Mouse (Mus musculus) embryonic facial prominence, embryonic 14.5 days (tissue): Measurements from ENCODE around the gene Nqo2. TPM values are rescaled to one million over a fixed set of nuclear protein-coding genes. Genes with fewer than 3 reads are reported as not detected.

Experiments
- ATAC-seq: fragments of 200-750 bp; cut with Nextera tagmentation; 2 replicates; pipeline ENCODE4 v1.8.0; 2017; ENCODE audit warnings: low read depth, moderate number of reproducible peaks, moderate TSS enrichment
- DNase-seq: peaks from one replicate; pipeline ENCODE4 v3.0.0-alpha.2; 2015; ENCODE audit warnings: low spot score
- H3K27ac ChIP-seq: fragments of 300-500 bp; sonication (generic); replicated peaks from 2 replicates; pipeline ENCODE4 v1.5.1; 2014; ENCODE audit warnings: low read depth, mild to moderate bottlenecking, low read length, moderate library complexity
- H3K27me3 ChIP-seq: fragments of 300-500 bp; sonication (generic); replicated peaks from 2 replicates; pipeline ENCODE4 v1.6.1; 2014; ENCODE audit warnings: low read length; ENCODE audit not compliant: control insufficient read depth, insufficient read depth
- H3K36me3 ChIP-seq: fragments of 300-500 bp; sonication (generic); 2 replicates; pipeline ENCODE4 v1.6.1; 2014; ENCODE audit warnings: low read length, mixed read lengths; ENCODE audit not compliant: control insufficient read depth, insufficient read depth
- H3K4me1 ChIP-seq: fragments of 300-500 bp; sonication (generic); 2 replicates; pipeline ENCODE4 v1.6.1; 2014; ENCODE audit warnings: antibody characterized with exemption, low read length; ENCODE audit not compliant: control insufficient read depth, insufficient read depth
- H3K4me2 ChIP-seq: fragments of 300-500 bp; sonication (generic); 2 replicates; pipeline ENCODE4 v1.6.1; 2014; ENCODE audit warnings: low read depth, mild to moderate bottlenecking, low read length, moderate library complexity, mixed read lengths
- H3K4me3 ChIP-seq: fragments of 300-500 bp; sonication (generic); 2 replicates; pipeline ENCODE4 v1.5.1; 2014; ENCODE audit warnings: low read depth, mild to moderate bottlenecking, low read length
- H3K9ac ChIP-seq: fragments of 300-500 bp; sonication (generic); 2 replicates; pipeline ENCODE4 v1.6.1; 2014; ENCODE audit warnings: low read depth, mild to moderate bottlenecking, low read length, moderate library complexity, mixed read lengths
- H3K9me3 ChIP-seq: fragments of 300-500 bp; sonication (generic); 2 replicates; pipeline ENCODE4 v1.6.1; 2016; ENCODE audit warnings: low read length; ENCODE audit not compliant: control insufficient read depth
- WGBS: fragments of 180-500 bp; shearing (Covaris S2); extraction: QIAGEN DNeasy Blood & Tissue Kit; methylation state at CpG from one replicate; pipeline ENCODE4 v1.1.7; 2014; 5-methylcytosine and 5-hydroxymethylcytosine counted together
- polyA plus RNA-seq: library from polyadenylated mRNA; unstranded; fragments of >200 nt; fragmentation: Nextera tagmentation; extraction: Ambion mirVana; gene quantifications from 2 replicates; pipeline ENCODE4 v1.2.1, GENCODE M21; 2014

Nqo2 gene
- polyA plus RNA-seq, 1 experiment from 2014 or later, result 22.0 TPM

DNA sequence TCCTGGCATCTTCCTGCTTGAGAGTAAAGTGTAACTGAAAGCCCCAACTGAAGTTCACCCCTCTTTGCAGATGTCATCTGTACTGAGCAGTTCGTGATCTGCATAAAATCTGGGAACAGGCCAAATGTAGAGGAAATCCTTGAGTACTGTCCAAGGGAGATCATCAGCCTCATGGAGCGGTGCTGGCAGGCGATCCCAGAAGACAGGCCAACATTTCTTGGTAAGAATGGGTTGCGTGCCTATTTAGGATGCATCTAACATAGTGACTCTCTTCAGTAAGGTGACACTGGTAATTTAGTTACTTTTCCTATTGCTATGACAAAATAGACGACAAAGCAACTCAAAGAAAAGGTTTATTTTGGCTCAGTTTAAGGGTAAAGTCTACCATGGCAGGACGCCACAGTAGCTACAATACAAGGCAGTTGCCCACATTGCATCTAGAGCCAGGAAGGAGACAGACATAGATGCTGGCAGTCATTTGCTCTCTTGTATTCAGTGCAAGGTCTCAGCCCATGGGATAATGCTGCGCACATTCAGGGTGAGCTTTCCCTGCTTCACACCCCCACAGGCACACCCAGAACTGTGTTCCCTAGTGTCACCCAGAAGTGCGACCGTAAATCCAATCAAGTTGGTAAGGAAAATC, 52.6 kb downstream of the Nqo2 start:
- Histone ChIP-seq H3K9me3 (no peaks in the 10 kb centered on the region), H3K36me3 (peaks cover 82% of the 10 kb centered on the region), H3K4me1 (no peaks in the 10 kb centered on the region), H3K27ac (no peak overlapping the region), H3K27me3 (no peaks in the 10 kb centered on the region), H3K4me3 (no peak overlapping the region), H3K9ac (no peak overlapping the region), H3K4me2 (no peak overlapping the region)
- 93% methylated on average over 9 of the region's 9 CpGs for WGBS
- no peak for DNase-seq
- ATAC-seq, result no peak

DNA sequence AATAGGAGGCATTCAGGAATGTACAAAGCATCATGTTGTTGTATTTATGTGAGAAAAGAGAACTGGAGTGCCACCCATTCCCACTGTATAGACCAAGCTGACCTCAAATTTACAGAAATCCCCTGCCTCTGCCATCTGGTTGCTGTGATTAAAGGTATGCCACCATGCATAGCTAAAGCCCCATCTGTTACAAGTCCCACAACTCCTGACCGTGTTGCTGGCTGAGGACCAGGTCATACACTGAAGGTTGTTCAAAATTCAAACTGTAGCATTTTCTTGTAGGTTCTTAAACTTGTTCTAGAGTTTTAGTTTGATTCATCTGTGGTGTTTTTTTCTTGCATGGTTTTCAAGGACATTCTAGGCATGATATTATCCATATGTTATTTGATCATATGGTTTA, 54.0 kb downstream of the Nqo2 start:
- Histone ChIP-seq H3K27me3 (no peaks in the 10 kb centered on the region), H3K4me3 (no peak overlapping the region), H3K4me2 (no peak overlapping the region), H3K9ac (no peak overlapping the region), H3K4me1 (no peaks in the 10 kb centered on the region), H3K9me3 (no peaks in the 10 kb centered on the region), H3K27ac (no peak overlapping the region), H3K36me3 (peaks cover 90% of the 10 kb centered on the region)
- 77% methylated on average over 1 of the region's 1 CpGs for whole genome bisulfite sequencing
- DNase-seq (no peak), ATAC-seq (no peak)

DNA sequence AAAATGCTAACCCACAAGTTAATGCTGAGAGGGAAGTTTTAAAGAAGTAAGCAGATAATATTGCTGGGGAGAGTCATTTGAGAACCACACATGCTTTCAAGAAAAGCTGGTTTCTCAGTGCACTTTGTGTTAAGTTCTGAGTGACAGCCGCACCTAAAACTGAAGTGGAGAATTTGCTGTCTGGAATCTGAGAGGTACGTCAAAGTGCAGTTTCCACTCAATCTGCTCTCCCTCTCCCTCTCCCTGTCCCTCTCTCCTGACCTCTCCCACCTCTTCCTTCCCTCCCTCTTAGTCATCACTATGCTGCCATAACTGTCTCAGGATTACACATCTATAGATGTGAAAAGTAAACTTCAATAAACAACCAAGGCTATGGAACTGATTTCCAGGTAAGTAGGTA, 57.5 kb downstream of the Nqo2 start:
- DNase-seq, result no peak
- Histone ChIP-seq H3K4me2 (no peak overlapping the region), H3K4me3 (no peak overlapping the region), H3K27me3 (no peaks in the 10 kb centered on the region), H3K27ac (no peak overlapping the region), H3K9ac (no peak overlapping the region), H3K4me1 (no peaks in the 10 kb centered on the region), H3K9me3 (no peaks in the 10 kb centered on the region), H3K36me3 (peaks cover 73% of the 10 kb centered on the region)
- no peak for ATAC-seq
- 69% methylated on average over 2 of the region's 2 CpGs for WGBS

DNA sequence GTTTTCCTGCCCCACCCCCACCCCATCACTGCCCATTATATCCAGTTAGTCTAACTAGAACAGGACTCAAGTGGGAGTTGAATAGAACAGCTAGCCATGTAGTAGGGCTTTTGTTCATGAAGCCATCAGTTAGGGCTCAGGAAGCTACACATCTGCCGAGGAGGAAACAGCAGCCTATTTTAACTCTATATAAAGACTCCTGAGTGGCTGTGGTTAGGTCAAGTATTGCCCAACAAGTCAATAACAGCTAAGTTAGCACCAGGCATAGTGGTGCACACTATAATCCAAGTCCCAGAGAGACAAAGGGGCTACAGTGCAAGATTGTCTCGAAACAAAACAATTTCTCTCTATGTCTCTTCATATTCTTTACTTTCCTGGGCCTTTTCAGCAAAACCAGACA, 67.6 kb downstream of the Nqo2 start:
- WGBS, result 81% methylated on average over 2 of the region's 2 CpGs
- Histone ChIP-seq H3K4me3 (no peak overlapping the region), H3K4me2 (no peak overlapping the region), H3K27me3 (no peaks in the 10 kb centered on the region), H3K4me1 (no peaks in the 10 kb centered on the region), H3K9ac (no peak overlapping the region), H3K36me3 (peaks cover 54% of the 10 kb centered on the region), H3K9me3 (no peaks in the 10 kb centered on the region), H3K27ac (no peak overlapping the region)
- no peak for ATAC-seq
- no peak for DNase-seq

DNA sequence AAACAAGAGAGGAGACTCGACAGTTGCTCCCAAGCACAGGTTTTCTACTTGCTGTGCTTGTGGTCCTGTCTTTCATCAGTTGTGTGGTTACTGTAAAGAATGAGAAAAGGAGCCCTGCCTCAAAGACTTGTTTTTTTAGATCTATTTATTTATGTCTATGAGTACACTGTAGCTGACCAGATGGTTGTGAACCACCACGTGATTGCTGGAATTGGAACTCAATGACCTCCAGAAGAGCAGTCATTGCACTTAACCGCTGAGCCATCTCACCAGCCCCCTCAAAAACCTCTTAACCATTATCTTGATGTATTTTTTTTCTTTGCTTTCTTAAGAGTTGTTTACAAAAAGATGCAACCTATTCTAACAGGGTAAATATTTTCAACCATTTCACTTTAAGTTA, 70.9 kb downstream of the Nqo2 start:
- WGBS, result 81% methylated on average over 3 of the region's 3 CpGs
- no peak for ATAC-seq
- Histone ChIP-seq H3K9me3 (no peaks in the 10 kb centered on the region), H3K4me3 (no peak overlapping the region), H3K9ac (no peak overlapping the region), H3K36me3 (peaks cover 28% of the 10 kb centered on the region), H3K4me1 (peaks cover 11% of the 10 kb centered on the region; the same call in 1 of the 2 replicates), H3K4me2 (no peak overlapping the region), H3K27me3 (no peaks in the 10 kb centered on the region), H3K27ac (no peak overlapping the region)
- no peak for DNase-seq

DNA sequence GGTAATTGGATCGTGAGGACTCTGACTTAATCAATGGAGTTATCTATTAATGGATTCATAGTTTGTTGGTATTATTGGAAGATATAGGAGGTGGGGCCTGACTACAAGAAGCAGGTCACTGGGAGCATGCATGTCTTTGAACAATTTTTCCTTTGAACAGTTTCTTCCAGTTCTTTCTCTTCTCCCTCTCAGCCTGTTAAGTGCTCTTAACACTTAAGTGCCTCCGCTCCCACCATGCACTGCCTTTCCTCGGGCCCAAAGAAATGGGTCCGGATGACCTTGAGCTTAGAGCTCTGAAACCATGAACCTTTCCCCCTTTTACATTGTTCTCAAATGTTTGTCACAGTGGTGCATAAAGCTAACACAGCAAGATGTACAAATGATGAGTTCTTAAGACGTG, 72.2 kb downstream of the Nqo2 start:
- no peak overlapping the region for H3K9ac ChIP-seq
- ATAC-seq (no peak), DNase-seq (no peak)
- H3K4me2 ChIP-seq, result no peak overlapping the region
- peaks cover 25% of the 10 kb centered on the region for H3K36me3 ChIP-seq
- peak overlapping the region; percentile 82 for H3K27ac ChIP-seq
- peaks cover 11% of the 10 kb centered on the region; the same call in 1 of the 2 replicates for H3K4me1 ChIP-seq
- WGBS, result 82% methylated on average over 5 of the region's 5 CpGs
- H3K4me3 ChIP-seq, result no peak overlapping the region
- no peaks in the 10 kb centered on the region for H3K9me3 ChIP-seq
- H3K27me3 ChIP-seq, result no peaks in the 10 kb centered on the region

DNA sequence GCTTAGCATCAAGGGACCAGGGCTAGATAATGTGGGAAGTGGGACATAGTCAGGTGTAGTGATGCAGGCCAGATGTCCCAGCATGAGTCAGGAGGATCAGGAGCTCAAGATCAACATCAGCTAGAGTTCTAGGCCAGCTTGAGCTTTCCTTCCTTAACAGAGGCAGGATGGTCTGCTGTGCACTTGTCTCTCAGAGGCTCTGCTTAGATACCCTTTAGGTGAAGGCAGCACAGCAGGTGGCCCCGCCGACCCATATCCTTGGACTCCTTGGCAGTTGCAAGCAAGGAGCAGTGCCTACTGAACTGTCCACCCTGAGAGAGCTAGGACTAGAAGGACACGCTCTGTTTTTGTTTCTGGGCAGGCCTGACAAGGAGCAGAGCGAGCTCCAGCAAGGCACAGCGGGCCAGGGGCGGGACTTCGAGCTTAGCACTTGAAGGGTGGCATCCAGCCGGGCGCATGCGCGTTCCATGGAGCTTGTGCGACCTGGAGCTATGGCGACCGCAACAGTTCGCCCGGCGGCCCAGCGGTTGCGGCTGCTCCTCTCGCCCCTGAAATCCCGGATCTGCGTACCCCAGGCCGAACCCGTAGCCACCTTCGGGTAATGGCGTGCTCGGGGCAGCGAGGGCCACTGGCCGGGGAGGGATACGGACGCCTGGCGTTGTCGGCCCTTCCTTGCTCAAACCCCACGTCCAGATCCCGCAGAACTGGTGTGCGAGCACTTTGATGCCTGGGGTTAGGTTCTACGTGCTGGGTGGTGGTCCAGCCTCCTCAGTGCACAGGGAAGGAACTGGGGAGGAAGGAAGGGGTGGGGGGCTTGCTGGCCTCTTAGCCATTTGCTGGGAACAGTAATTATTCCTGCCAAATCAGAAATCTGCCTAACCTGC, 72.9 kb downstream of the Nqo2 start, which contains the start of gene Bphl:
TSS of gene Bphl (plus strand) at position 426 of the 884 bp plus-strand sequence.
- Histone ChIP-seq H3K4me2 (peak within 1 kb of the TSS; percentile 80), H3K27me3 (no peaks in the 10 kb centered on the region), H3K9me3 (no peaks in the 10 kb centered on the region), H3K36me3 (peaks cover 21% of the 10 kb centered on the region), H3K27ac (peak within 1 kb of the TSS; percentile 82), H3K4me3 (peak within 1 kb of the TSS; percentile 77), H3K4me1 (peaks cover 11% of the 10 kb centered on the region; the same call in 1 of the 2 replicates), H3K9ac (peak within 1 kb of the TSS; percentile 94)
- DNase-seq (peak; percentile 98), ATAC-seq (peak; percentile 94)
- under 1% methylated on average over 37 of the region's 37 CpGs for whole genome bisulfite sequencing

DNA sequence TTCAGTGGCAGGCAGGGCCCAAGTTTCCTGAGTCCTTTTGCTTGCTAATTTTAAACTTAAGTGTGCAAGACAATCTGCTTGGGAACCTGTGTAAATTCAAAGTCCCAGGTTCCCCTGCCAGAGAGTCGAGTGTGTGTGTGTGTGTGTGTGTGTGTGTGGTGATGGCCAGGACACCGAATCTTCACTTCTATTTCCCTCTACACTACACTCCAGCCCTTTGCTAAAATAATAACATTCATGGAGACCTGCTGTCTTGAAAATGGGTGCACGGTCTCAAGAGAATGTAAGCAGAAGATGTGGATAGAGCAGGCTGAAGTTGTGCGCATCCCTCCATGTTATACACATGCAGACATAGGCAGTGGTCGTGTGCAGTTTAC, 73.6 kb downstream of the Nqo2 start:
- Histone ChIP-seq H3K27me3 (no peaks in the 10 kb centered on the region), H3K36me3 (peaks cover 15% of the 10 kb centered on the region), H3K9me3 (no peaks in the 10 kb centered on the region), H3K9ac (peak overlapping the region; percentile 94), H3K4me1 (peaks cover 11% of the 10 kb centered on the region; the same call in 1 of the 2 replicates), H3K4me3 (peak overlapping the region; percentile 77), H3K27ac (peak overlapping the region; percentile 82), H3K4me2 (peak overlapping the region; percentile 80)
- no peak for ATAC-seq
- DNase-seq, result no peak
- 29% methylated on average over 5 of the region's 5 CpGs for WGBS
